In the genomic region with DNA sequence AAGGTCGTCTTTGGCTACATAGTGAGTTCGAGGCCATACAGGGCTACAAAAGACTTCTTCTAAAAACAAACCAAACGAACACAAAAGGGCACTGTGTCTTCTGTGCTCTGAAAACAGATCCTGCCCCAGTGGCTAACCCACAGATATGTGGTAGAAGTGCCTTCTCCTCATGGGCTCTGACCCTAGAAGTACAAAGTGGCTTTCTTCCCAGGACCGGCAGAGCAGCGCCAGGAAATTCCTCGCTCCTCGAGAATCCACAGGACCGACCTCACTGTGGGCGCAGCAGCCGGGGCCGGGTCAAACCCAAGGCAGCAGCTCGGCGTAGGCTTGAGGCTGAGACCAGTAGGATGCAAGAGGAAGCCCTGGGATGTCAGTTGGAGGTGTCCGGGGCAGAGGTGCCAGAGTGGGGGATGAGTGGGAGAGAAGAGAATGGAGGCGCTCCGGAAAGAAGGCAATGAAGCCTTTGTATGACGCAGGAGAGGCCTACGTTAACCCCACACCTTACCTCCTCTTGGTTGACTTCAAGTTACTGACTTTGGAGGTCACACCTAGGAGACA, we compare ENCODE assay signal across 41 mouse cellular contexts. TPM values are rescaled to one million over a fixed set of nuclear protein-coding genes. Genes with fewer than 3 reads are reported as not detected.
A peak's percentile ranks its signal among the peaks of the same experiment; 100 is the strongest.
DNase-seq lines count a peak whose midpoint lies in the region; ATAC-seq and TF ChIP-seq lines count a peak whose summit lies in the region.
"Had no signal": no experiment of that assay in that cellular context is flagged by ENCODE, and none has a peak within 500 bp of the region (broad histone marks: within the 10 kb centered on the region; RNA-seq: fewer than 3 reads in every experiment).

No protein-coding gene starts in this region.

- H3K4me3 ChIP-seq in lung, postnatal 0 days (ENCODE audit: low read depth, low read length), result no peak overlapping the region
- no peak overlapping the region for H3K4me3 ChIP-seq in hindbrain, embryonic 10.5 days
- H3K4me3 ChIP-seq: forebrain, embryonic 12.5 days; intestine, embryonic 15.5 days; limb, embryonic 13.5 days; myocyte; neural tube, embryonic 12.5 days had no signal

- peak; percentile 90 for DNase-seq in heart, adult 11 months
- no peak for DNase-seq in heart, postnatal 14 days
- no peak for DNase-seq in lung, postnatal 0 days (ENCODE audit: low spot score)
- DNase-seq in lung, postnatal 25 days (ENCODE audit: low spot score), result no peak
- DNase-seq in adrenal gland, adult 2 months, result no peak
- no peak for DNase-seq in hindbrain, embryonic 10.5 days (ENCODE audit: low spot score)
- DNase-seq: adrenal gland, adult 8-10 months; cerebellum, adult 8-10 months; cerebellum, postnatal 25 days; forebrain, postnatal 0 days; gastrocnemius, postnatal 10 days; kidney, adult 2 months; kidney, postnatal 4 days; lung, embryonic 14.5 days; lung, postnatal 36 days; right cerebral cortex, adult 18-20 months; thymus, postnatal 14 days had no signal

- no peaks in the 10 kb centered on the region for H3K4me1 ChIP-seq in lung, postnatal 0 days (ENCODE audit: insufficient read depth, low read depth, low read length)
- no peaks in the 10 kb centered on the region for H3K4me1 ChIP-seq in hindbrain, embryonic 10.5 days (replicated peaks)
- H3K4me1 ChIP-seq: forebrain, embryonic 12.5 days; intestine, embryonic 15.5 days; limb, embryonic 13.5 days; neural tube, embryonic 12.5 days had no signal

- TF ChIP-seq CTCF in lung, postnatal 0 days (IDR thresholded peaks at IDR 0.05), result no peak

- ATAC-seq in lung, postnatal 0 days, result peak; percentile 54
- peak; percentile 42; the same call in 1 of the 2 replicates for ATAC-seq in erythroid progenitor cell, adult 5-6 weeks (replicated peaks; ENCODE audit: low FRiP score, poor library complexity, severe bottlenecking)
- ATAC-seq: activated CD4-positive, CD25-positive, alpha-beta regulatory T cell, adult 4 months; forebrain, postnatal 0 days; hindbrain, embryonic 16.5 days; intestine, embryonic 15.5 days had no signal

- H3K4me2 ChIP-seq in lung, postnatal 0 days (replicated peaks; ENCODE audit: low read depth, low read length), result no peak overlapping the region
- H3K4me2 ChIP-seq: forebrain, embryonic 12.5 days; heart, embryonic 11.5 days; intestine, embryonic 15.5 days; limb, embryonic 13.5 days; lung, embryonic 14.5 days; midbrain, embryonic 11.5 days; neural tube, embryonic 12.5 days had no signal

- 70% methylated on average over 18 of the region's 18 CpGs for WGBS in lung, postnatal 0 days
- 82% methylated on average over 18 of the region's 18 CpGs for WGBS in hindbrain, embryonic 10.5 days

- TF ChIP-seq EP300 in lung, postnatal 0 days (IDR thresholded peaks at IDR 0.05), result no peak

- no peak overlapping the region for H3K27ac ChIP-seq in lung, postnatal 0 days (ENCODE audit: low read length)
- H3K27ac ChIP-seq in hindbrain, embryonic 10.5 days, result no peak overlapping the region
- H3K27ac ChIP-seq: forebrain, embryonic 12.5 days; intestine, embryonic 15.5 days; limb, embryonic 13.5 days; liver, embryonic 14.5 days; neural tube, embryonic 12.5 days had no signal

- H3K9ac ChIP-seq in lung, postnatal 0 days (replicated peaks; ENCODE audit: low read depth), result no peak overlapping the region
- H3K9ac ChIP-seq: forebrain, embryonic 12.5 days; forebrain, postnatal 0 days; intestine, embryonic 15.5 days; limb, embryonic 13.5 days; liver, embryonic 14.5 days; lung, embryonic 14.5 days; neural tube, embryonic 12.5 days had no signal

- no peaks in the 10 kb centered on the region for H3K36me3 ChIP-seq in lung, postnatal 0 days (ENCODE audit: insufficient read depth, low read length)
- no peaks in the 10 kb centered on the region for H3K36me3 ChIP-seq in hindbrain, embryonic 10.5 days
- H3K36me3 ChIP-seq: forebrain, embryonic 12.5 days; intestine, embryonic 15.5 days; limb, embryonic 13.5 days; neural tube, embryonic 12.5 days had no signal

- intact Hi-C loops in heart, postnatal 14 days (cut with DNase I), result no loop called here

- no peaks in the 10 kb centered on the region for H3K27me3 ChIP-seq in lung, postnatal 0 days (replicated peaks; ENCODE audit: insufficient read depth, low read length)
- no peaks in the 10 kb centered on the region for H3K27me3 ChIP-seq in hindbrain, embryonic 10.5 days (ENCODE audit: insufficient read depth, poor library complexity, severe bottlenecking)
- H3K27me3 ChIP-seq: intestine, embryonic 15.5 days; limb, embryonic 13.5 days; neural tube, embryonic 12.5 days had no signal

- H3K9me3 ChIP-seq in lung, postnatal 0 days (ENCODE audit: low read length), result no peaks in the 10 kb centered on the region
- H3K9me3 ChIP-seq in hindbrain, embryonic 10.5 days, result no peaks in the 10 kb centered on the region
- H3K9me3 ChIP-seq: forebrain, embryonic 12.5 days; intestine, embryonic 15.5 days; limb, embryonic 13.5 days; neural tube, embryonic 12.5 days had no signal

RNA-seq across cellular contexts. Expression of gene Rhbdd2, which starts 9.3 kb away (rescaled TPM):
- 10 to 100 TPM; 13.8 to 16.9 TPM for total RNA-seq in heart, postnatal 14 days (2021)
- 24.7 and 25.8 TPM in 2 replicates for polyA plus RNA-seq in lung, postnatal 0 days (2015; fragmentation: Nextera tagmentation; extraction: Ambion mirVana)
- total RNA-seq in erythroid progenitor cell, adult 5-6 weeks (2015; ENCODE audit: low replicate concordance), result 1.8 and 3.4 TPM in 2 replicates
- total RNA-seq in erythroid progenitor cell, adult 5-6 weeks (2017; ENCODE audit: low replicate concordance), result 0.45 and 1.0 TPM in 2 replicates
- 10 to 100 TPM; 37.5 to 46.0 TPM for total RNA-seq in adrenal gland, adult 2 months (2021)
- 58.3 and 75.0 TPM in 2 replicates for polyA plus RNA-seq in adrenal gland, adult 2 months (2012; rRNA removed)
- polyA plus RNA-seq in hindbrain, embryonic 10.5 days (2016; fragmentation: Nextera tagmentation; extraction: Ambion mirVana), result 54.9 and 65.6 TPM in 2 replicates

RNA-seq across cellular contexts. Expression of gene Por, which starts 46.7 kb away (rescaled TPM):
- 10 to 100 TPM; 56.2 to 57.7 TPM for total RNA-seq in heart, postnatal 14 days (2021)
- 130 and 135 TPM in 2 replicates for polyA plus RNA-seq in lung, postnatal 0 days (2015; fragmentation: Nextera tagmentation; extraction: Ambion mirVana)
- total RNA-seq in erythroid progenitor cell, adult 5-6 weeks (2015; ENCODE audit: low replicate concordance), result 7.1 and 9.7 TPM in 2 replicates
- 10.8 and 17.5 TPM in 2 replicates for total RNA-seq in erythroid progenitor cell, adult 5-6 weeks (2017; ENCODE audit: low replicate concordance)
- 100 to 1,000 TPM; 265 to 364 TPM for total RNA-seq in adrenal gland, adult 2 months (2021)
- 371 and 563 TPM in 2 replicates for polyA plus RNA-seq in adrenal gland, adult 2 months (2012; rRNA removed)
- polyA plus RNA-seq in hindbrain, embryonic 10.5 days (2016; fragmentation: Nextera tagmentation; extraction: Ambion mirVana), result 105 and 106 TPM in 2 replicates

RNA-seq across cellular contexts. Expression of gene Ccl24, which starts 50.2 kb away (rescaled TPM):
- 1 to 10 TPM; 1.6 to 2.2 TPM for total RNA-seq in heart, postnatal 14 days (2021)
- polyA plus RNA-seq in lung, postnatal 0 days (2015; fragmentation: Nextera tagmentation; extraction: Ambion mirVana), result 0.71 and 0.84 TPM in 2 replicates
- not detected in 2 replicates for total RNA-seq in erythroid progenitor cell, adult 5-6 weeks (2015; ENCODE audit: low replicate concordance)
- total RNA-seq in erythroid progenitor cell, adult 5-6 weeks (2017; ENCODE audit: low replicate concordance), result not detected in 2 replicates
- total RNA-seq in adrenal gland, adult 2 months (2021), result 1 to 10 TPM; 1.9 to 2.0 TPM
- 0.88 and 2.0 TPM in 2 replicates for polyA plus RNA-seq in adrenal gland, adult 2 months (2012; rRNA removed)
- 1.1 and 1.9 TPM in 2 replicates for polyA plus RNA-seq in hindbrain, embryonic 10.5 days (2016; fragmentation: Nextera tagmentation; extraction: Ambion mirVana)
- total RNA-seq: left cerebral cortex, adult 8-10 months had no signal
- polyA plus RNA-seq: activated CD4-positive, CD25-positive, alpha-beta regulatory T cell, adult 4 months; myocyte had no signal

RNA-seq across cellular contexts. Expression of gene Ccl26, which starts 59.7 kb away (rescaled TPM):
- total RNA-seq in heart, postnatal 14 days (2021), result not detected
- not detected in 2 replicates for polyA plus RNA-seq in lung, postnatal 0 days (2015; fragmentation: Nextera tagmentation; extraction: Ambion mirVana)
- total RNA-seq in erythroid progenitor cell, adult 5-6 weeks (2015; ENCODE audit: low replicate concordance), result not detected in 2 replicates
- not detected in 2 replicates for total RNA-seq in erythroid progenitor cell, adult 5-6 weeks (2017; ENCODE audit: low replicate concordance)
- not detected for total RNA-seq in adrenal gland, adult 2 months (2021)
- not detected in 2 replicates for polyA plus RNA-seq in adrenal gland, adult 2 months (2012; rRNA removed)
- not detected in 2 replicates for polyA plus RNA-seq in hindbrain, embryonic 10.5 days (2016; fragmentation: Nextera tagmentation; extraction: Ambion mirVana)
- total RNA-seq: adrenal gland, adult 8-10 months; adrenal gland, postnatal 4 days; forebrain, postnatal 0 days; gastrocnemius, postnatal 10 days; layer of hippocampus, adult 8-10 months; layer of hippocampus, postnatal 25 days; left cerebral cortex, adult 8-10 months; left cerebral cortex, postnatal 36 days; megakaryocyte, adult 5-6 weeks; midbrain, postnatal 0 days had no signal
- polyA plus RNA-seq: activated CD4-positive, CD25-positive, alpha-beta regulatory T cell, adult 4 months; embryonic facial prominence, embryonic 11.5 days; forebrain, embryonic 12.5 days; forebrain, postnatal 0 days; gonadal fat pad, adult 2 months; heart, embryonic 11.5 days; heart, embryonic 16.5 days; hindbrain, embryonic 11.5 days; hindbrain, embryonic 16.5 days; intestine, embryonic 15.5 days; kidney, adult 2 months; kidney, embryonic 16.5 days; limb, embryonic 13.5 days; liver, embryonic 14.5 days; lung, embryonic 14.5 days; midbrain, embryonic 11.5 days; midbrain, postnatal 0 days; myocyte; neural tube, embryonic 12.5 days; spleen, adult 2 months had no signal

Comparison
In these comparisons a context has a peak if more than half of its experiments do, and no peak if none do; other contexts are left out.
1. RNA of gene Por, which starts 46.7 kb away (total RNA-seq): 265 to 364 TPM in adrenal gland, adult 2 months; 56.2 to 57.7 TPM in heart, postnatal 14 days and 7.1 to 17.5 TPM in erythroid progenitor cell, adult 5-6 weeks; every median in the first group is over 4 times any median in the second.